Mouse (Mus musculus): ENCODE data around the gene Nr1i2. TPM values are rescaled to one million over a fixed set of nuclear protein-coding genes. Genes with fewer than 3 reads are reported as not detected.
A peak's percentile ranks its signal among the peaks of the same experiment; 100 is the strongest.
"Not testable (repeated sequence)": the region's sequence is repeated elsewhere in the genome, so short reads cannot be mapped to it uniquely, and the experiment has no call there.

The Nr1i2 gene
- not detected for total RNA-seq (2021)

- DNase-seq (ENCODE audit: low spot score in 2 of 2): no peak
- intact Hi-C loops (cut with DNase I): loop anchor here (10.0 kb wide), 1 partner anchor 210 kb away; no protein-coding TSS in a partner anchor
Observed at GRCm38 (mm10) chr16:38294685-38295348, at the start of gene Nr1i2. Nr1i2 (minus strand) TSS chr16:38294824.

- intact Hi-C loops (cut with DNase I): loop anchor here (5.0 kb wide), 1 partner anchor 166 kb away; no protein-coding TSS in a partner anchor
- DNase-seq (ENCODE audit: low spot score in 2 of 2): peak; percentile 71 to 74
Observed at GRCm38 (mm10) chr16:38341396-38342324, 47.0 kb upstream of the Nr1i2 start, which contains the start of gene Maats1. Maats1 (minus strand) TSS chr16:38342143.

GRCm38 (mm10) chr16:38338077-38338476, 43.5 kb upstream of the Nr1i2 start:
- intact Hi-C loops (cut with DNase I); DNase-seq (ENCODE audit: low spot score in 2 of 2): not testable (repeated sequence)

DNA sequence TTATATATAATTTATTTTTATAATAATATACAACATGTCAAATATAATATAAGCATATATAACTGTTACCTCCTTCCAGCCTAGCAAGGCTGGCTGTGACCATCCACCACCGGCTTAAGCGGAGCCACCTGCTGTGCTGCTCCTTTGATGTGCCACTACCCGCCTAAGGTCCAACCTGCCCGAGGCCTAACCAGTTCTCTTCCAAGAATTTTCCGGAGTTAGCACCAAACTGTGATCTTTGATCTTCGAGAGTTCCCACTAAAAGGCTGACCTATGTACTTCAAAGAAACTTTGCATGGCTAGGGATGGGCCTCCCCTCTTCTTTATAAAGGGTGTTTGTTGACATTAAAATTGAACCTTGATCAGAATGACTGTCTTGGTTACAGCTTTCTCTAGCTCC, 39.8 kb upstream of the Nr1i2 start:
- DNase-seq (ENCODE audit: low spot score in 2 of 2): no peak
- intact Hi-C loops (cut with DNase I): no loop called here

DNA sequence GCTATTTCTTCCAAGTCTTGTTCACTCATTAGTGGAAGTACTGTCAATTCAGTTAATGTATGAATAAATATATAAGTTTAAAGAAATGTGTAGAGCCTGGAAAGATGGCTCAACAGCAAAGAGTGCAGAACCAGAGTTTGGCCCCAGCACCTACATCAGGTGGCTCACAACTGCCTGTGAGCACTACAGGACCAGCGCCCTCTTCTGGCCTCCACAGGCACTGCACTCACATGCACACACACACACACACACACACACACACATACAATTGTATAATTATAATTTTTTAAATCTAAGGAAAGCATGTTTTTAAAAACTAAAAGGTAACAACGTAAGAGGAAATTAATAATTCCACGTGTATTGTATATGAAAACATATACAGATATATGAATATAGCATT, 34.7 kb upstream of the Nr1i2 start:
- intact Hi-C loops (cut with DNase I): no loop called here
- no peak for DNase-seq (ENCODE audit: low spot score in 2 of 2)

GRCm38 (mm10) chr16:38326778-38327397, 32.3 kb upstream of the Nr1i2 start:
- DNase-seq (ENCODE audit: low spot score in 2 of 2): no peak
- intact Hi-C loops (cut with DNase I): no loop called here

- intact Hi-C loops (cut with DNase I): no loop called here
- no peak for DNase-seq (ENCODE audit: low spot score in 2 of 2)
Observed at GRCm38 (mm10) chr16:38324311-38324710, 29.7 kb upstream of the Nr1i2 start.

GRCm38 (mm10) chr16:38321452-38321935, 26.9 kb upstream of the Nr1i2 start:
- DNase-seq (ENCODE audit: low spot score in 2 of 2): peak; percentile 36 to 60
- intact Hi-C loops (cut with DNase I): no loop called here

GRCm38 (mm10) chr16:38319087-38319486, 24.5 kb upstream of the Nr1i2 start:
- DNase-seq (ENCODE audit: low spot score in 2 of 2): no peak
- intact Hi-C loops (cut with DNase I): no loop called here

GRCm38 (mm10) chr16:38318492-38318891, 23.9 kb upstream of the Nr1i2 start:
- intact Hi-C loops (cut with DNase I): no loop called here
- DNase-seq (ENCODE audit: low spot score in 2 of 2): no peak

- intact Hi-C loops (cut with DNase I): no loop called here
- no peak for DNase-seq (ENCODE audit: low spot score in 2 of 2)
Observed at GRCm38 (mm10) chr16:38308195-38308594, 13.6 kb upstream of the Nr1i2 start.

GRCm38 (mm10) chr16:38307651-38308050, 13.0 kb upstream of the Nr1i2 start:
- no peak for DNase-seq (ENCODE audit: low spot score in 2 of 2)

DNA sequence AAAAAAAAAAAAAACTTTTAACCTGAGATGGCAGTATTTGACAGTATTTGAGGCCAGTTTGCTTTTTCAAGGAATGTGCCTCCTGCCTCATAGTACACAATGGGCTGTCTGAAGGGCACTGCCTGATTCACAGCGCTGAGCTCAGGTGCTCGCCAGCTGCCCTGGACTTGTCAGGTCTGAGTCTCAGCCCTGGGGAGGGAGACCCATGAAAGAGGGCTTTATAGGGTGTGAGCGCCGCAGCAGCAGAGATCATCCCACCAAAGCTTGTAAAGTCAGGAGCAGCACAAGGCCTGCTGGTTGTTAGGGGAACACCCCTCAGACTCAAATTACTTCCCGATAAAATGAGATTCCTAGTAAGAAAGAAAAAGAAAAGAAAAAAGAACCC, 12.6 kb upstream of the Nr1i2 start:
- no peak for DNase-seq (ENCODE audit: low spot score in 2 of 2)
- intact Hi-C loops (cut with DNase I): no loop called here

More at GRCm38 (mm10) chr16:38307651-38308050, 13.0 kb upstream of the Nr1i2 start:
- intact Hi-C loops (cut with DNase I): no loop called here

GRCm38 (mm10) chr16:38306571-38307220, 12.1 kb upstream of the Nr1i2 start:
- intact Hi-C loops (cut with DNase I): no loop called here
- no peak for DNase-seq (ENCODE audit: low spot score in 2 of 2)

- intact Hi-C loops (cut with DNase I): no loop called here
- DNase-seq (ENCODE audit: low spot score in 2 of 2): no peak
Observed at GRCm38 (mm10) chr16:38304460-38305194, 10.0 kb upstream of the Nr1i2 start.

DNA sequence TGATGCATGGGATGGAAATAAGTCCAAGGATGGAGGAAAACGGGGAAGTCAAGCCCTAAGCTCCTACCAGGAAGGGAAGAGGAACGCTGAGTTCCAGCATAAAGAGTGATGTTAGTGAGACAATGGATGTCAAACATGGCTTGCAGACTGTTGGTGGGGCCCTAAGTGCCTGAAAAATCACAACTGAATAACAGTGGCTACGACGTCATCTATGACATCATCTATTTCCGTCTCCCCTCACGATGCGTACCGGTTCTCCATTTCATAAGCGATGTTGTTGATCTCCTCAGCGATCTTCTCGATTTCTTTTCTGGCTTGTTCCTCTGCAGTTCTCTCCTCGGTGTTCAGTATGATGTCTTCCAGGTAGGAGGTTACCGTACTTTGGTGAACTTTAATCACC, 7.7 kb upstream of the Nr1i2 start:
- no peak for DNase-seq (ENCODE audit: low spot score in 2 of 2)

GRCm38 (mm10) chr16:38298410-38298809, 3.8 kb upstream of the Nr1i2 start:
- intact Hi-C loops (cut with DNase I): loop anchor here (10.0 kb wide), 1 partner anchor 206 kb away; no protein-coding TSS in a partner anchor
- DNase-seq (ENCODE audit: low spot score in 2 of 2): no peak

More for the DNA sequence above, 7.7 kb upstream of the Nr1i2 start:
- intact Hi-C loops (cut with DNase I): no loop called here

DNA sequence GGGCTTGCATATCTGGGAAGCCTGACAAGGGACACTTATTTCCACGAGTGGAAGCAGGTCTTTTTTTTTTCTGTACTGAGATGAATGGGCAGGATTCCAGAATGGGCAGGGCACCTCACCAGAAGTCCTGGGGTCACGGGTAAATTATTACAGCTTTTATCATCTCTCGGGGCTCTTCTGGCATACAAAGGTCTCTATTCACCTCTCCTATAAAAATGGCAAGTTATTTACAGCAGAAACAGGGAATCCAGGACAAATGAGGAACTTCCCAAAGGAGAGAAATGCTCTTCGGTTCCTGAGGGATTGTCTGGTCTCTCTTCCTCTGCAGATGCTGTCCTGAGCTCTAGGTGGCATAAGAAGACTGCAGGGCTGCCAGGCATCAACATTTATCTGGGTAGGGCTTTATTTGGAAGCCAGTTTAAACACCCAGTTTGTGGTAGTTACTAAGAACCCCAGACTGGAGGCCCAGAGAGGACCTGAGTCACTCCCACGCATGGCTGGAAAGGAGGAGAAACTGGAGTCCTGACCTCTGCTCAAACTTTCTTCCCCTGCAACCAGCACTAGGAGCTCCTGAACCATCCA, 816 bp upstream of the Nr1i2 start:
- DNase-seq (ENCODE audit: low spot score in 2 of 2): no peak
- intact Hi-C loops (cut with DNase I): loop anchor here (10.0 kb wide), 1 partner anchor 209 kb away; no protein-coding TSS in a partner anchor
